Mouse (Mus musculus): Measurements from ENCODE around the gene Timm22. TPM values are rescaled to one million over a fixed set of nuclear protein-coding genes. Genes with fewer than 3 reads are reported as not detected.

Gene Timm22
- polyA plus RNA-seq, 1 experiment from 2014 or later, result 117 TPM

DNA sequence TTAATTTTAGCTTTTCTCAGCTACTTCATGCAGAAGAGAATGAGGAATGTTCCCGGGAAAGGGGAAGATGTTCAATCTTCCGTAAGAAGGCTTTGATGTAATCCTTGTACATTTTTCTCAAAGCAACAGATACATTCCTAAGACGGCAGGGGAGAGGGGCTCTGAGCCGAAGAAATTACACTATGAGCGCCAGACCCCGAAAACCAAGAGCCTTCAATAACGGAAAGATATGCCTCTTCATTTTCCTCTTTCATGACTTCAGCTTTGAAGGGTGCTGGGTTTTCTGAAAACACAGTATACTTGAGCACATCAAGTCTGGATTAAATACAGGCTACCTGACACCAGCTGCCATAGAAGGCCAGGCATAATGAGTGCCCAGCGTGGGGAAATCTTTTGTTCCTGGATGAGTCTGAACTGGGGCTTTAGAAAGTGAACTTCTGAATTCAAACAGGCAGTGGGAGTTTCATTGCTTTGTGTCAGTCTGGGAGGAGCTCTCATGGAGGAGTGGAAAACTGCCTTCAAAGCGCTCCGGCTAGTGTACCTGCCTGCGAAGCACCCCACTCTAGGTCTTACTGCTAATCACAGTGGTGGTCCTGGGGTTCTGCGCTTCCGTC lies 23.9 kb upstream of the Timm22 start:
- DNase-seq (ENCODE audit: low spot score) (no peak), ATAC-seq (replicated peaks; ENCODE audit: low FRiP score, low TSS enrichment, low read depth) (no peak)
- H3K27me3 ChIP-seq (replicated peaks; ENCODE audit: control insufficient read depth, insufficient read depth, low read length), result no peaks in the 10 kb centered on the region
- H3K4me2 ChIP-seq (ENCODE audit: low read length), result peak overlapping the region; percentile 2; the same call in 1 of the 2 replicates
- H3K9ac ChIP-seq (ENCODE audit: low read length), result no peak overlapping the region
- H3K4me1 ChIP-seq (replicated peaks; ENCODE audit: control insufficient read depth, insufficient read depth, low read length), result peaks cover 20% of the 10 kb centered on the region
- H3K36me3 ChIP-seq (ENCODE audit: control insufficient read depth, insufficient read depth, low read length), result no peaks in the 10 kb centered on the region
- H3K4me3 ChIP-seq (ENCODE audit: low read depth, low read length), result no peak overlapping the region
- 38% methylated on average over 13 of the region's 13 CpGs for WGBS
- no peaks in the 10 kb centered on the region for H3K9me3 ChIP-seq (ENCODE audit: control insufficient read depth, low read length)
- H3K27ac ChIP-seq (ENCODE audit: low read depth), result peak overlapping the region; percentile 82

DNA sequence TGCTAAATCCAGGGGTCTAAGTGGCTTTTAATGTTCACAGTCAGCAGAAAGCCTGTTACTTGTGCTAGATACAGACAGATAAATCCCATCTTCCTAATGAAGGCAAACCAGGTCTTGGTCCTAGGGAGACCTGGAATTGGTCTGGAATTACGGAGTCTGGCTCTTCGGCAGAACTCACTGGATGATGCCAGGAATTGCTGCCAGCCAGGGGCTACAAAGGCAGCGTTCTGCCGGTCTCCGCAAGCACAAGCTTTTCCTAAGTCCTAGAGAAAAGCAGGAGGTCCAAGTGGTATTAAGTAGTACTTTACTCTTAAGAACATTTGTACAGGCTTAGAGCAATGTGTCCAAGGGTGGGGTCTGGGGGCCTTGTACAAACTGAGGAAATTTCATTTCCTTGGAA lies 22.4 kb upstream of the Timm22 start:
- H3K4me3 ChIP-seq (ENCODE audit: low read depth, low read length), result no peak overlapping the region
- 86% methylated on average over 5 of the region's 5 CpGs for WGBS
- no peak overlapping the region for H3K9ac ChIP-seq (ENCODE audit: low read length)
- H3K27me3 ChIP-seq (replicated peaks; ENCODE audit: control insufficient read depth, insufficient read depth, low read length), result no peaks in the 10 kb centered on the region
- H3K4me2 ChIP-seq (ENCODE audit: low read length), result no peak overlapping the region
- peaks cover 33% of the 10 kb centered on the region for H3K4me1 ChIP-seq (replicated peaks; ENCODE audit: control insufficient read depth, insufficient read depth, low read length)
- H3K36me3 ChIP-seq (ENCODE audit: control insufficient read depth, insufficient read depth, low read length), result no peaks in the 10 kb centered on the region
- DNase-seq (ENCODE audit: low spot score), result no peak
- H3K27ac ChIP-seq (ENCODE audit: low read depth), result no peak overlapping the region
- no peaks in the 10 kb centered on the region for H3K9me3 ChIP-seq (ENCODE audit: control insufficient read depth, low read length)
- no peak for ATAC-seq (replicated peaks; ENCODE audit: low FRiP score, low TSS enrichment, low read depth)

DNA sequence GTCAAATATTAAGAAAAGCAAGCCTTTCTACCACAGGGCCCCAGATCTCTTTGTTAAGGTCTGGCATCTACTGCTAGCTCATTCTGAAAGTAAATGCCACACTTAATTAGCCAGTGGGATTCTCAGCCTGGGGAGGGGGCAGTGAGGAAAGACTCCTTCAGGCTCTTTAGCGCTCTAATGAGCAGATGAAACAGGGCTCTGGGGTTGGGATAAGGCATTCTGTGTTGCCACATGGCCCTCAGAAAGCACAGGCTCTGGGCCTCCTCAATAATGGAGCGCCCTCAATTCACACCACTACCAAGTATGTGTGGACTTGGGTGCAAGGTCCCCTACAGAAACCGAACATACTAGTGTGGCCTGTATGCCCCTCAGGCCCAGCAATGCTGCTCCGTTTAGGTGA lies 21.7 kb upstream of the Timm22 start:
- peaks cover 30% of the 10 kb centered on the region for H3K4me1 ChIP-seq (replicated peaks; ENCODE audit: control insufficient read depth, insufficient read depth, low read length)
- WGBS, result 83% methylated on average over 4 of the region's 4 CpGs
- H3K36me3 ChIP-seq (ENCODE audit: control insufficient read depth, insufficient read depth, low read length), result no peaks in the 10 kb centered on the region
- no peak for ATAC-seq (replicated peaks; ENCODE audit: low FRiP score, low TSS enrichment, low read depth)
- H3K27ac ChIP-seq (ENCODE audit: low read depth), result 0 out of 2 replicates have a peak overlapping the region, but pooled peaks have one; percentile 9
- DNase-seq (ENCODE audit: low spot score), result no peak
- no peaks in the 10 kb centered on the region for H3K9me3 ChIP-seq (ENCODE audit: control insufficient read depth, low read length)
- H3K9ac ChIP-seq (ENCODE audit: low read length), result no peak overlapping the region
- H3K4me2 ChIP-seq (ENCODE audit: low read length), result no peak overlapping the region
- no peaks in the 10 kb centered on the region for H3K27me3 ChIP-seq (replicated peaks; ENCODE audit: control insufficient read depth, insufficient read depth, low read length)
- H3K4me3 ChIP-seq (ENCODE audit: low read depth, low read length), result no peak overlapping the region

DNA sequence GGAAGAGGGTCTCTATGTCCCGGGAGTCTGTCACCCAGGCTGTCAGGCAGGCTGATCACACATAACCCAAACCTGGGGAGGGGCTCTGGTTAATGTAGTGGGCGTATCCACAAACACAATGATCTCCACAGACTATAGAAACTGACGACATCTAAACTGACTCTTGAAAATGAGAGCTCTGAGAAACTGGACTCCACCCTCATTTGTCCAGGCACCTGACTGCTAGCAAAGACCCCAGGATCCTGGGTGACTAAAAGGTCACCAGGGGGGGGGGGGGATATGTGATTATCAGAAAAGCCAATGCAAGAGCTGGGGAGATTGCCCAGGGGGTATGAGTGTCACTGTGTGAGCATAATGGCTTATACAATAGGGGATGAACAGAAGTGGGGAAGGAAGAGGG lies 21.0 kb upstream of the Timm22 start:
- WGBS, result 53% methylated on average over 3 of the region's 3 CpGs
- no peaks in the 10 kb centered on the region for H3K9me3 ChIP-seq (ENCODE audit: control insufficient read depth, low read length)
- H3K4me3 ChIP-seq (ENCODE audit: low read depth, low read length), result no peak overlapping the region
- H3K4me2 ChIP-seq (ENCODE audit: low read length), result no peak overlapping the region
- no peaks in the 10 kb centered on the region for H3K36me3 ChIP-seq (ENCODE audit: control insufficient read depth, insufficient read depth, low read length)
- no peaks in the 10 kb centered on the region for H3K27me3 ChIP-seq (replicated peaks; ENCODE audit: control insufficient read depth, insufficient read depth, low read length)
- no peak for DNase-seq (ENCODE audit: low spot score)
- H3K4me1 ChIP-seq (replicated peaks; ENCODE audit: control insufficient read depth, insufficient read depth, low read length), result peaks cover 23% of the 10 kb centered on the region
- H3K27ac ChIP-seq (ENCODE audit: low read depth), result no peak overlapping the region
- H3K9ac ChIP-seq (ENCODE audit: low read length), result no peak overlapping the region
- ATAC-seq (replicated peaks; ENCODE audit: low FRiP score, low TSS enrichment, low read depth), result no peak

DNA sequence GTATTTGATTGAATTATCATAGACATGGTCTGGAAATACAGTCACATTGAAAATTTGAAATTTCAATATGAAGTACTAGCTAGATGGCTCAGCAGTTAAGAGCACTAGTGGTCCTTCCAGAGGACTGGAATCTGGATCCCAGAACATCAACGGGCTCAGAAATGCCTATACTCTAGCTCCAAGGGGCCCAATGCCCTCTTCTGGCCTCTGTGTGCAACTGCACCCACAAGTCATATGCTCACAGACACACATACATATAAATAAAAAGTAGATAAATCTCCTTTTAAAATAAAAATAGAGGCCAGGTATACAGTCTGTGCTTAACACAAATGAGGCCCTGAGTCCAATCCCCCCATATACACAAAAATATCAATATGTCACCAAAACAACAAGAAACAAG lies 19.7 kb upstream of the Timm22 start:
- no peak for ATAC-seq (replicated peaks; ENCODE audit: low FRiP score, low TSS enrichment, low read depth)
- Histone ChIP-seq H3K9ac (ENCODE audit: low read length) (no peak overlapping the region), H3K27ac (ENCODE audit: low read depth) (no peak overlapping the region), H3K4me1 (replicated peaks; ENCODE audit: control insufficient read depth, insufficient read depth, low read length) (peaks cover 23% of the 10 kb centered on the region), H3K4me3 (ENCODE audit: low read depth, low read length) (no peak overlapping the region), H3K9me3 (ENCODE audit: control insufficient read depth, low read length) (no peaks in the 10 kb centered on the region), H3K36me3 (ENCODE audit: control insufficient read depth, insufficient read depth, low read length) (no peaks in the 10 kb centered on the region), H3K27me3 (replicated peaks; ENCODE audit: control insufficient read depth, insufficient read depth, low read length) (no peaks in the 10 kb centered on the region), H3K4me2 (ENCODE audit: low read length) (no peak overlapping the region)
- no peak for DNase-seq (ENCODE audit: low spot score)
- whole genome bisulfite sequencing, result 90% methylated on average over 1 of the region's 1 CpGs

DNA sequence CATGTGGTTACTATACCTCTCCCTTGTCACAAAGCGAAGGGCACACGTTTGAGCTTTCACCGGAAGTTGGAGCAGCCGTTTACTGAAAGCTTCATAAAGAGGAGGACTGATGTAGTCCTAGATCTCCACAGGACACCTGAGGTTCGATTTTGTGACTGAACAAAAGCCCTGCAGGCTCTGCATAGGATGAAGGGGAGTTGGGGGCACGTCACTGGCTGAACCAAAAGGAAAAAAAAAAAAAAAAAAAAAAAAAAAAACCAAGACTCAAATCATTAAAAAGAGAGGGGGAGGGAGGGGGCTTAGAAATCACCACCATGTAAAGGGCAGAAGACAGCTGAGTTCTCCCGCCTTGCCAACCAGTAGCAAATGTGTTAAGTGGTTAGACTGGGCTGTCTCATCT lies 18.0 kb upstream of the Timm22 start:
- Histone ChIP-seq H3K4me2 (ENCODE audit: low read length) (peak overlapping the region; percentile 22; the same call in 1 of the 2 replicates), H3K27me3 (replicated peaks; ENCODE audit: control insufficient read depth, insufficient read depth, low read length) (no peaks in the 10 kb centered on the region), H3K27ac (ENCODE audit: low read depth) (no peak overlapping the region), H3K9me3 (ENCODE audit: control insufficient read depth, low read length) (no peaks in the 10 kb centered on the region), H3K4me3 (ENCODE audit: low read depth, low read length) (no peak overlapping the region), H3K9ac (ENCODE audit: low read length) (no peak overlapping the region), H3K4me1 (replicated peaks; ENCODE audit: control insufficient read depth, insufficient read depth, low read length) (peaks cover 16% of the 10 kb centered on the region), H3K36me3 (ENCODE audit: control insufficient read depth, insufficient read depth, low read length) (no peaks in the 10 kb centered on the region)
- 38% methylated on average over 7 of the region's 7 CpGs for WGBS
- DNase-seq (ENCODE audit: low spot score) (no peak), ATAC-seq (replicated peaks; ENCODE audit: low FRiP score, low TSS enrichment, low read depth) (no peak)

DNA sequence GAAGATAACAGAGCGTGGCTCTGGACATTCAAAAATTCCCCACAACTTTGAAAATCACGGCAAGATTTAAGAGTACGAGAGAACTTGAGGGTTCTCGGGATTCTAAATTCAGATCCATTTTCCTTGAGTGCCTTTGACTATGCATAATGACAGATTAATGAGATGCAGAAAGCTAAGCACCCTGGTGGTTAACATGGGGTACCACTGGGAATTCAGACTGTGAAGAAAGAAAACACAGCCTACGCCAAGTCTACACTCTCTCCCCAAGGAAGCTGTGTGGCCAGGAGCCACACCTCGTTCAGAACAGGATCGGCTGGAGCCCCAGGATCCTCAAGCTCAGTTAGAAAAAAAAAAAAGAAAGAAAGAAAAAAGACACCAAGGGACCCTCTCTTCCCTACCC lies 14.2 kb upstream of the Timm22 start:
- no peaks in the 10 kb centered on the region for H3K9me3 ChIP-seq (ENCODE audit: control insufficient read depth, low read length)
- H3K4me2 ChIP-seq (ENCODE audit: low read length), result no peak overlapping the region
- peaks cover 20% of the 10 kb centered on the region for H3K4me1 ChIP-seq (replicated peaks; ENCODE audit: control insufficient read depth, insufficient read depth, low read length)
- ATAC-seq (replicated peaks; ENCODE audit: low FRiP score, low TSS enrichment, low read depth), result no peak
- WGBS, result 91% methylated on average over 7 of the region's 7 CpGs
- no peaks in the 10 kb centered on the region for H3K27me3 ChIP-seq (replicated peaks; ENCODE audit: control insufficient read depth, insufficient read depth, low read length)
- H3K4me3 ChIP-seq (ENCODE audit: low read depth, low read length), result no peak overlapping the region
- no peak overlapping the region for H3K9ac ChIP-seq (ENCODE audit: low read length)
- no peaks in the 10 kb centered on the region for H3K36me3 ChIP-seq (ENCODE audit: control insufficient read depth, insufficient read depth, low read length)
- DNase-seq (ENCODE audit: low spot score), result no peak
- no peak overlapping the region for H3K27ac ChIP-seq (ENCODE audit: low read depth)

DNA sequence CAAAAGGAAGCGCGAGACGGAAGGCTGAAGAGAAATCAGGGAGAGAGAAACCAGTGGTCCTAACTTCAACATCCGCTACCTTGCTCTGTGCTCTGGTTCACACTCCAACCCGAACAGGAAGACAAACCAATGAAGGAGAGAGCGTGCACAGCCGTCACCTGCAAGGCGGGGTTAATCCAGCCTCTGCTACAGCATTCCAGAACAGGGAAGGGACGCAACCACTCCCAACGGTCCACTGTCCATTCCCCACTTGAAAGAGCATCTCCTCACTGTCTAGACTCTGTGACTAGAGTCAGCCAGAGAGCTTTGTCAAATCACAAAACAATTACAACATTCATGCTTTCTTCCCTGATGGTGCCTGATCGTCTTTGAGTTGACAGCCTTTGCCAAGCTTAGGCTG lies 13.8 kb upstream of the Timm22 start:
- H3K4me1 ChIP-seq (replicated peaks; ENCODE audit: control insufficient read depth, insufficient read depth, low read length), result peaks cover 18% of the 10 kb centered on the region
- H3K4me2 ChIP-seq (ENCODE audit: low read length), result no peak overlapping the region
- H3K4me3 ChIP-seq (ENCODE audit: low read depth, low read length), result no peak overlapping the region
- H3K9me3 ChIP-seq (ENCODE audit: control insufficient read depth, low read length), result no peaks in the 10 kb centered on the region
- H3K27me3 ChIP-seq (replicated peaks; ENCODE audit: control insufficient read depth, insufficient read depth, low read length), result no peaks in the 10 kb centered on the region
- WGBS, result 80% methylated on average over 11 of the region's 11 CpGs
- H3K36me3 ChIP-seq (ENCODE audit: control insufficient read depth, insufficient read depth, low read length), result no peaks in the 10 kb centered on the region
- no peak overlapping the region for H3K27ac ChIP-seq (ENCODE audit: low read depth)
- H3K9ac ChIP-seq (ENCODE audit: low read length), result no peak overlapping the region
- ATAC-seq (replicated peaks; ENCODE audit: low FRiP score, low TSS enrichment, low read depth), result no peak
- no peak for DNase-seq (ENCODE audit: low spot score)

DNA sequence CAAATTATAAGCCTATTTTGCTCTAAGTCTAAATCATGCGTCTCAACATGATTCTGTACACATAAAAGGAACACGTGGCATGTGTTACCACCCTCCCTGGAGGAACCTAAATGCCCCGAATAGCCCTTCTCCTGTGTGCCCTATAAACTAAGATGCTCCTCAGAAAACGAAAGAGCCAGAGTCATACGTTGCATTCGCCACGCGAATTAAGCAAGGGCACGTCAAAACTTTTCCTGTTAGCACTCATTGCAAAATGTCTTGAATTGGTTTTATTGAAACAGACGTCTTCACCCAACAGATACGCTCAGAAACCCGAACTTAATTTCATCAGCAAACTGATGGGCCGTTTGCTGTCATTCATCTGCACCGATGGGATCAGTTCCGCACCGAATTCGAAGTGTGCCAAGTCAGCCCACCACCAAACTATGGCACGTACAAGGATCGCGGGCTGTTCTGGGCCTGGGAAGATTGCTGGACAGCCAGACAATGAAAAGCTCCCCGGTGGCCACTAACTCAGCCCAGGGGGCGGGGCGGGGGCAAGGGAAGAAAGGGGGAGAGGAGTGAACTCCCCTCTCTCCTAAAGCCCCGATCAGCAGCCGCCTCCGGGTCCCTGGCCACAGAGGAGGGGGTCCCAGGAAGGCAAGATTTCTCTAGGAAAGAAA lies 9.0 kb upstream of the Timm22 start:
- H3K4me3 ChIP-seq (ENCODE audit: low read depth, low read length), result peak overlapping the region; percentile 53
- peak overlapping the region; percentile 91; the same call in 1 of the 2 replicates for H3K27ac ChIP-seq (ENCODE audit: low read depth)
- under 1% methylated on average over 26 of the region's 26 CpGs for WGBS
- no peaks in the 10 kb centered on the region for H3K36me3 ChIP-seq (ENCODE audit: control insufficient read depth, insufficient read depth, low read length)
- no peaks in the 10 kb centered on the region for H3K9me3 ChIP-seq (ENCODE audit: control insufficient read depth, low read length)
- H3K4me2 ChIP-seq (ENCODE audit: low read length), result peak overlapping the region; percentile 82
- peaks cover 13% of the 10 kb centered on the region for H3K4me1 ChIP-seq (replicated peaks; ENCODE audit: control insufficient read depth, insufficient read depth, low read length)
- no peaks in the 10 kb centered on the region for H3K27me3 ChIP-seq (replicated peaks; ENCODE audit: control insufficient read depth, insufficient read depth, low read length)
- peak; percentile 80 for DNase-seq (ENCODE audit: low spot score)
- ATAC-seq (replicated peaks; ENCODE audit: low FRiP score, low TSS enrichment, low read depth), result peak; percentile 29
- peak overlapping the region; percentile 86 for H3K9ac ChIP-seq (ENCODE audit: low read length)

Measured in intestine, embryonic 14.5 days (tissue).